Mouse (Mus musculus): ENCODE results near the gene Tssk1. TPM values are rescaled to one million over a fixed set of nuclear protein-coding genes. Genes with fewer than 3 reads are reported as not detected.
A peak's percentile ranks its signal among the peaks of the same experiment; 100 is the strongest.

The Tssk1 gene
- polyA plus RNA-seq, 2 experiments: 0.04 TPM; not detected in 1

DNA sequence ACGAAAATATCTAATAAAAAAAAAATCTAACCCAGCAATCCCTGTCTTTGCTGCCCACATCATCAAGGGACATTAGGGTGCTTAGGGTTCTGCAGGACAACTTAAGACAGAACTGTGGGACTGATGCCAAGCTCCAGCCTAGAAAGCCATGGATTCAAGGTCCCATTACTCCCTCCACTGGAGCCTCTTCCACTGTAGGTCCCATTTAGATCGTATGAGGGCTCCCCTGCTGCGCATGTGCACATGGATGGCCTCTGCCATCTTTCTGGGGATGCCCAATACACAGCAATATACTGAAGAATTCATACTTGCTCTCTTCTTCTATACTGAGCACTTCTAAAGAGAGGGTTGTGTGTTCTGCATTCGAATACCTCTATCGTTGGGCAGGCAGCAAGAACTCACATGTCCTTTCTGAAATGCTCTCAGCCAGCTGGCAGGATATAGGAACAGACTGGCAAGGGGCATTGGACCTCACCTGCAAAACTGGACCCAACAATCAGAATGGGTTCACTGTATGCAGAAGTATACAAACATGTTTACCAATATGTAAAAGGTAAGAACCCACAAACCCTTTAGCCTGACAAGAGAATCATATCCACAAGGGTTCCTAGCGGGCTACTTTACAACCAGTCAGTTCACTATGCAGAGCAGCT, 4.2 kb upstream of the Tssk1 start:
- 78% methylated on average over 6 of the region's 6 CpGs for WGBS
- H3K4me2 ChIP-seq (replicated peaks; ENCODE audit: low read depth, low read length, severe bottlenecking): peak overlapping the region; percentile 83
- H3K36me3 ChIP-seq (ENCODE audit: control insufficient read depth, insufficient read depth, low read length): peaks cover 5% of the 10 kb centered on the region; the same call in 1 of the 2 replicates
- H3K27me3 ChIP-seq (ENCODE audit: control insufficient read depth, insufficient read depth, low read length): no peaks in the 10 kb centered on the region
- DNase-seq (ENCODE audit: low spot score) (no peak), ATAC-seq (ENCODE audit: low FRiP score, low read depth) (no peak)
- peak overlapping the region; percentile 98 for H3K4me3 ChIP-seq (replicated peaks; ENCODE audit: low read length)
- no peak overlapping the region for H3K27ac ChIP-seq (replicated peaks; ENCODE audit: low read depth, low read length)
- H3K9me3 ChIP-seq (ENCODE audit: control insufficient read depth, low read length): no peaks in the 10 kb centered on the region
- 0 out of 2 replicates have a peak overlapping the region, but pooled peaks have one; percentile 99 for H3K9ac ChIP-seq (ENCODE audit: low read depth, low read length, severe bottlenecking)
- peaks cover 17% of the 10 kb centered on the region for H3K4me1 ChIP-seq (ENCODE audit: control insufficient read depth, insufficient read depth, low read length)
- TF ChIP-seq POLR2A (IDR thresholded peaks at IDR 0.05; ENCODE audit: borderline replicate concordance, extremely low read depth, insufficient read depth, insufficient read length): no peak

DNA sequence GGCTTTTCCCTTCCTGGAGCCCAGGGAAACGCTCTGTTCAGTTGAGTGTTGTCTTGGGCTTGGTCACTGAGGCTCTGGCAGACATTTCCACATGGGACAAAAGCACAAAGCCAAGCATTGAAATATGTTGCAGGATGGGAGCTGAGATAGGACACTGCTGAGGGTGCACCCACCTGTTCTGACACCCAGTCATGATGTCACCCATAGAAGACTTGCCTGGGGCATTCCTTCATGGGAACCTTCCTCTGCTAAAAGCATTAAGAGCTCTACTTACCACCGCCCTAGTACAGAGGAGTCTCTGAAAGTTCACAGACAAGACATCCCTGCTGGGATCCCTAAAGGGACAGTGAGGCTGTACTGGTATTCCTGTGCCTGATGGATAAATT, 3.7 kb upstream of the Tssk1 start:
- no peak for ATAC-seq (ENCODE audit: low FRiP score, low read depth)
- TF ChIP-seq POLR2A (IDR thresholded peaks at IDR 0.05; ENCODE audit: borderline replicate concordance, extremely low read depth, insufficient read depth, insufficient read length): no peak
- H3K4me2 ChIP-seq (replicated peaks; ENCODE audit: low read depth, low read length, severe bottlenecking): peak overlapping the region; percentile 83
- no peaks in the 10 kb centered on the region for H3K9me3 ChIP-seq (ENCODE audit: control insufficient read depth, low read length)
- DNase-seq (ENCODE audit: low spot score): no peak
- H3K4me1 ChIP-seq (ENCODE audit: control insufficient read depth, insufficient read depth, low read length): peaks cover 17% of the 10 kb centered on the region
- WGBS: 41% methylated on average over 2 of the region's 2 CpGs
- peak overlapping the region; percentile 98 for H3K4me3 ChIP-seq (replicated peaks; ENCODE audit: low read length)
- H3K27ac ChIP-seq (replicated peaks; ENCODE audit: low read depth, low read length): no peak overlapping the region
- H3K36me3 ChIP-seq (ENCODE audit: control insufficient read depth, insufficient read depth, low read length): 0 out of 2 replicates have a peak, but pooled peaks cover 4% of the 10 kb centered on the region
- H3K9ac ChIP-seq (ENCODE audit: low read depth, low read length, severe bottlenecking): peak overlapping the region; percentile 99
- H3K27me3 ChIP-seq (ENCODE audit: control insufficient read depth, insufficient read depth, low read length): no peaks in the 10 kb centered on the region

DNA sequence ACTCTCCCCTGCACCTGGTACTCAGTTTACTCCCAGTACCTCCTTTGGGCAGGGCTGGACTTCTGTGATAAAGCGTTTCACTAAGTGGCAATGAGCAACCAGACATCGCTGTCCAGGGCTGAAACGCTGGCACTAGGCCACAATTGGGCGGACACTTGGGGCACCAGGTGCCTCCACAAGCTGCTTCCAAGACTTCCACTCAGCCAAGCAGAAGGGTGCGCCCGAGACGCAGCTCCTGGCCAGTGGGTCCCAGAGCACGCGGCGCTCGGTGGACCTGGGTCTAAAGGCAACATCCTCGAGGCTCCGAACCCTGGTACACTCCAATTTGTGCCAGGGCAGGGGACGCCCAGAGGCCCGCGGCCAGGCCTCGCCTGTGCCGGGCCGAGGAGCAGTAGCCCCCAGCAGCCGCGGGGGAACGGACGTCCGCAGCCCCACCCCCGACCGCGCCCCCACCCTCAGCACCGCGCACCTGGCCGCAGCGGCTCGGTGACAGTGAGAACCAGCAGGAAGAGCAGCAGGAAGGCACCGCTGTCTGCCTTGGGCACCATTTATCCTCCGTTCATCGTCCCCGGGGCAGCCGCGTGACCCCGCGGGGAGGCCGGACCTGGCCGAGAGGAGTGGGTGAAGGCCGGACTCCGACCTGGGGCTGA, 3.0 kb upstream of the Tssk1 start:
- Histone ChIP-seq H3K27ac (replicated peaks; ENCODE audit: low read depth, low read length) (peak overlapping the region; percentile 95), H3K9me3 (ENCODE audit: control insufficient read depth, low read length) (no peaks in the 10 kb centered on the region), H3K9ac (ENCODE audit: low read depth, low read length, severe bottlenecking) (peak overlapping the region; percentile 99), H3K4me3 (replicated peaks; ENCODE audit: low read length) (peak overlapping the region; percentile 98), H3K27me3 (ENCODE audit: control insufficient read depth, insufficient read depth, low read length) (no peaks in the 10 kb centered on the region), H3K36me3 (ENCODE audit: control insufficient read depth, insufficient read depth, low read length) (0 out of 2 replicates have a peak, but pooled peaks cover 4% of the 10 kb centered on the region), H3K4me1 (ENCODE audit: control insufficient read depth, insufficient read depth, low read length) (peaks cover 17% of the 10 kb centered on the region), H3K4me2 (replicated peaks; ENCODE audit: low read depth, low read length, severe bottlenecking) (peak overlapping the region; percentile 83)
- TF ChIP-seq POLR2A (IDR thresholded peaks at IDR 0.05; ENCODE audit: borderline replicate concordance, extremely low read depth, insufficient read depth, insufficient read length): no peak
- DNase-seq (ENCODE audit: low spot score) (peak; percentile 65), ATAC-seq (ENCODE audit: low FRiP score, low read depth) (peak; percentile 55)
- WGBS: 3% methylated on average over 39 of the region's 44 CpGs

DNA sequence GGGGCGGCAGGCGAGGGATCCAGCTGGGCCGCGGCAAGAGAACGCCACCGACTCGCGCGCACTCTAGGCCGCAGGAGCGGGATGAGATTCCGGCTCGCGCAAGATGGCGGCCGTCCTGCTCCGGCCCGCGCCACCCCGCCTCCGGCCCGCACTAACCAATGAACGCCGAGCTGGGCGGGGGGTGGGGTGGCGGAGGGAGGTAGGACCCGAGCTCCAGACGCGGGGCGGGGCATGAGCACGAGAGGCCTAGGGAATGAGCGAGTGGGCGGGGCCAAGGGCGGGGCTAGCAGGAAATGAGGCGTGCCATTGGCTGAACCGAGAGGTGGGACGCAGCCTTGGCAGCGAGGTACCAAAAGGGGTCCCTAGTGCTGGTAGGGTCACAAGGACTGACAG, 2.5 kb upstream of the Tssk1 start, which contains the start of gene Gm20518:
TSS of gene Gm20518 (minus strand) at position 105 of the 393 bp plus-strand sequence.
- WGBS: under 1% methylated on average over 25 of the region's 38 CpGs
- Histone ChIP-seq H3K4me3 (replicated peaks; ENCODE audit: low read length) (peak within 1 kb of the TSS; percentile 98), H3K36me3 (ENCODE audit: control insufficient read depth, insufficient read depth, low read length) (0 out of 2 replicates have a peak, but pooled peaks cover 4% of the 10 kb centered on the region), H3K4me1 (ENCODE audit: control insufficient read depth, insufficient read depth, low read length) (peaks cover 17% of the 10 kb centered on the region), H3K9ac (ENCODE audit: low read depth, low read length, severe bottlenecking) (peak within 1 kb of the TSS; percentile 99), H3K4me2 (replicated peaks; ENCODE audit: low read depth, low read length, severe bottlenecking) (peak within 1 kb of the TSS; percentile 83), H3K9me3 (ENCODE audit: control insufficient read depth, low read length) (no peaks in the 10 kb centered on the region), H3K27me3 (ENCODE audit: control insufficient read depth, insufficient read depth, low read length) (no peaks in the 10 kb centered on the region), H3K27ac (replicated peaks; ENCODE audit: low read depth, low read length) (peak within 1 kb of the TSS; percentile 95)
- ATAC-seq (ENCODE audit: low FRiP score, low read depth) (peak; percentile 98), DNase-seq (ENCODE audit: low spot score) (peak; percentile 99)
- peak; percentile 63; the same call in 1 of the 2 replicates for TF ChIP-seq POLR2A (IDR thresholded peaks at IDR 0.05; ENCODE audit: borderline replicate concordance, extremely low read depth, insufficient read depth, insufficient read length)

DNA sequence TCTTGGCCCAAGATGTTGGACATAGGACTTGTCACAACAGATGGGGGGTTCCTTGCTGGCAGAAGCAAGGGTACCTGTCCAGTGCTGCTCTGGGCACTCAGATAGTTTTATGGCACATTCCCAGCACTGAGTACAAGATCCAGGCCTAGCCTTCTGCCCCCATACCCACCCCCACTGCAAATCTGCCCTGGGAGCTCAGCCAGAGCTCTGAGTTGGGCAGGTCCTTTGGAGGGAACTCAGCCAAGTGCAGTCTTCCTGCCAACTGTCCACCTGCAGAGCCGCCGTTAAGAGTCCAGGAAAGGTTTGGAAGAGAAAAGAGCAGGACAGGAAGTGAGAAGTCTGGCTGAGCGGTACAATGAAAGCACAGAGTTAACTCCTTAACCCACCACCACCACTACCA, 1.4 kb upstream of the Tssk1 start:
- WGBS: 56% methylated on average over 3 of the region's 3 CpGs
- H3K27ac ChIP-seq (replicated peaks; ENCODE audit: low read depth, low read length): no peak overlapping the region

More for the DNA sequence above, 1.4 kb upstream of the Tssk1 start:
- TF ChIP-seq POLR2A (IDR thresholded peaks at IDR 0.05; ENCODE audit: borderline replicate concordance, extremely low read depth, insufficient read depth, insufficient read length): no peak
- Histone ChIP-seq H3K9me3 (ENCODE audit: control insufficient read depth, low read length) (no peaks in the 10 kb centered on the region), H3K4me1 (ENCODE audit: control insufficient read depth, insufficient read depth, low read length) (peaks cover 17% of the 10 kb centered on the region), H3K9ac (ENCODE audit: low read depth, low read length, severe bottlenecking) (no peak overlapping the region), H3K36me3 (ENCODE audit: control insufficient read depth, insufficient read depth, low read length) (0 out of 2 replicates have a peak, but pooled peaks cover 4% of the 10 kb centered on the region), H3K4me3 (replicated peaks; ENCODE audit: low read length) (no peak overlapping the region), H3K27me3 (ENCODE audit: control insufficient read depth, insufficient read depth, low read length) (no peaks in the 10 kb centered on the region), H3K4me2 (replicated peaks; ENCODE audit: low read depth, low read length, severe bottlenecking) (no peak overlapping the region)
- no peak for ATAC-seq (ENCODE audit: low FRiP score, low read depth)
- DNase-seq (ENCODE audit: low spot score): no peak

Data from limb, embryonic 14.5 days (tissue).